Mouse (Mus musculus) lung, postnatal 0 days (tissue): Measurements from ENCODE around the gene Serpina1d.
"Not testable (repeated sequence)": the region's sequence is repeated elsewhere in the genome, so short reads cannot be mapped to it uniquely, and the experiment has no call there.

ENCODE experiments used
- CTCF ChIP-seq: IDR thresholded peaks from 2 replicates; pipeline ENCODE4 v1.5.1; 2016; ENCODE audit warnings: antibody characterized with exemption, mild to moderate bottlenecking
- EP300 ChIP-seq: IDR thresholded peaks from 2 replicates; pipeline ENCODE4 v1.6.1; 2016; ENCODE audit warnings: antibody characterized with exemption, mild to moderate bottlenecking, control low read depth

DNA sequence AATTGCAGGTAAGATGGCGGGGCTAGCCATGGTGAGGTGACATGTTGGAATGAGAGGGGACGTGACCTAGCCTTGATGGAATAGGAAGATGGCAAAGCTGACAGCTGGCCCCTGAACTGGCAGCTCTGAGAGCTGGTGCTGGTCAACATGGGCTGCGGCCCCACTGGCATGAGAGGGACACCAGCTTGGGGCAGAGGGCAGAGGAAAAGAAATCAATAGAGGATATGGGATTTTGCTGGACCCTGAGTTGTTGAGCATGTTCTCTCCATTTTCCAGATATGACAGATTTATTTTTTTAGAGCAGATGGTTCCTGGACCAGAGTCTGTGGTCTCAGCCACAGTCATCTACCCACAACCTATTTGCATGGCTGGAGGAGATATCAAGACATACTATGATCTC is 10.3 kb downstream of the Serpina1d start:
- TF ChIP-seq EP300, CTCF: not testable (repeated sequence)
